Mouse (Mus musculus) urinary bladder, postnatal 10 days (tissue): ENCODE data around the gene Rnaseh2a.

ENCODE experiments used
- DNase-seq: peaks from one replicate; pipeline ENCODE4 v3.0.0; 2022; ENCODE audit warnings: low spot score

The Rnaseh2a gene

DNA sequence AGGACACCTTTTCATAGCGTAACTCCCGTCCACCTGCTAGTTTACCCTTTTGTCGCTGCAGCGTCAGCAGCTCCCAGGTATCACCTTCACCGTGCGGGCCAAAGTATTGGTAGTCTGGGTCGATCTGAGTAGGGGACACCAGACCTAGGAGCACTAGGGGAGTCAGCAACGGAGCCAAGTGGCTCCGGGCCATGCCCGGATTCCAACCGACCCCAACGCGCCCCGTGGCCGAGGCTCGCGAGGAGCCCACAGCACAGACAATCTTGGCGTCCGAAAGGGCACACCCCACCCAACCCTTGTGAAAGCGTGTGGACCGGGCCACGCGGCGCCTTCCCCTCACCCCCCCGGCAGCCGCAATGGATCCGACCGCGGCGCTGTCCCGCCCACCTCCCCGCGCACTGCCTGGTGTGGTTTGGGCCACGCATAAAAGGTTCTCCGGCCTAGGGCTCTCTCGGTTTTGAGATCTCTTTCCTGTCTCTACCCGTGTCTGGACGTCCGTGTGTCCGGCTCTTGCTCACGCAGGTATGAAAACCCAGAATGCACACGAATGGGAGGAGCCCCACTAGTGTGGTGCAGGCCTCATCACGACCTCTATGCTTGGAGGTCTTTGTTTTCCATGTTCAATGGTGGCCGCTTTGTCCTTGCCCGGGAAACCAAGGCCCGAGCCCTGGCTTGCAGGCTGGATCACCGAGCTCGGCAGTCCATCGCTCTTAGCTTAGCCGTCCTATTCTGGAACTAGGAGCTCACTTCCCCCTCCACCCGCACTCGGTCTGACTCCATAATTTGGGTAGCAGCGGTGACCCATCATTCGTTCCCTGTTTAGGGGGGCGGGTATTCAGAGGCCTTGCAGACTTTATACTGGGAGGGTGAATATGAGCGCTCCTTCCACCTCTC lies at the start of gene Rnaseh2a, which contains the start of the genes Gm49661 and Prdx2:
Gene Rnaseh2a, minus strand, starts transcription at position 527 of the 894 bp plus-strand sequence.
Gene Gm49661, minus strand, starts transcription at position 193 of the 894 bp plus-strand sequence.
Gene Prdx2, plus strand, starts transcription at position 347 of the 894 bp plus-strand sequence.
- no peak for DNase-seq

DNA sequence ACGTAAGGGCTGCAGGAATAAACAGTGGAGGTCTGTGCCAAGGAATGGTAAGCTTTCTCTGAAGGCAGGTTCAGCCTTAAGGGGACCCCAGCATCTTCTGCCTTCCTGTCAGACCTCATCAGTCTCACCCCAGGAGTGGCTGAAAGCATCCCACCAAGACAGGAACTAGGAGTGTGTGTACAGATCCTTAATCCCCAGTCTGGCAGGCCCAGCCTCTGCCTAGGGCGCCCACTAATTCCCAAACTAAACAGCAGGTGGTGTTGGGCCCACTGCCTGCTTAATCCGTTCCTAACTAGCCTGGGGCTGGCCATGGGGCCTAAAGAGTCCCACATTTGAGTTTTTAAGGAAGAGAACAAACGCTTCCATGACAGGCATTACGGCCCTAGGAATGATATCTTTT lies 47.6 kb upstream of the Rnaseh2a start:
- DNase-seq: no peak

DNA sequence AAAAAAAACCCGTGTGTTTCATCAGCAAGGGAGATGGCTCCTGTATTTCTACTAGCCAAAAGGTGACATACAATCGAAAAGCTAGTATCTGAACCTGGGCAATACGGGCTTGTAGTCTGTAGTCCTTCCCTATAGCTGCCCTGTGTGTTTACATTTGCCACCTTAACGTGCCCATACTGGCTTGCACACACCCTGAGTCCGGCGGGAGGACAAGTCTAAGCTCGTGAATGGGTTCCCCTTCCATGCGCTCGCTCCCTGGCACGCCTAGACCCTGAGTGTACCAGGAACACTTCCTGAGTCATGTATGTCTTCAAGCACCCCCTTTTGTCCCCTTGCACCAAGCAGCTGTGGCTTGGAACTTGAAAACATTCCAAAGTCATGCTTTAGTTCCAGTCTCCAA lies 47.2 kb upstream of the Rnaseh2a start:
- no peak for DNase-seq

DNA sequence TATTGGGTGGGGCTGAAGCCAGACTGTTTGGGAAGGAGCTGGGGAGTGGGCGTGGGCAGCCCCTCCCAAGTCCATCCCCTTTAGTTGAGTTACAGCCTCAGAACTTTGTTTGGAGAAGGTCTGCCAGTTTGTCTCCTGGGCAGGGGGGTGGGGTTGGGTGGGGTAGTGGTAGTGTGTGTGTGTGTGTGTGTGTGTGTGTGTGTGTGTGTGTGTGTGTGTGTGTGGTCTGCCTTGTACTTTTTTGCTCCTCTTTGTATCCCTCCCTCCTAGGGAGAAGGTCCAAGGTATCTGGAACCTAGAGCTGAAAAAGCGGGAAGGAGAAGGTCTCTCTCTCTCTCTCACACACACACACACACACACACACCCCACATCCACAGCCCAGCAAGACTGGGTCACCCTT lies 44.9 kb upstream of the Rnaseh2a start, which contains the start of gene Best2:
Gene Best2, minus strand, starts transcription at position 101 of the 400 bp plus-strand sequence.
- DNase-seq: no peak

DNA sequence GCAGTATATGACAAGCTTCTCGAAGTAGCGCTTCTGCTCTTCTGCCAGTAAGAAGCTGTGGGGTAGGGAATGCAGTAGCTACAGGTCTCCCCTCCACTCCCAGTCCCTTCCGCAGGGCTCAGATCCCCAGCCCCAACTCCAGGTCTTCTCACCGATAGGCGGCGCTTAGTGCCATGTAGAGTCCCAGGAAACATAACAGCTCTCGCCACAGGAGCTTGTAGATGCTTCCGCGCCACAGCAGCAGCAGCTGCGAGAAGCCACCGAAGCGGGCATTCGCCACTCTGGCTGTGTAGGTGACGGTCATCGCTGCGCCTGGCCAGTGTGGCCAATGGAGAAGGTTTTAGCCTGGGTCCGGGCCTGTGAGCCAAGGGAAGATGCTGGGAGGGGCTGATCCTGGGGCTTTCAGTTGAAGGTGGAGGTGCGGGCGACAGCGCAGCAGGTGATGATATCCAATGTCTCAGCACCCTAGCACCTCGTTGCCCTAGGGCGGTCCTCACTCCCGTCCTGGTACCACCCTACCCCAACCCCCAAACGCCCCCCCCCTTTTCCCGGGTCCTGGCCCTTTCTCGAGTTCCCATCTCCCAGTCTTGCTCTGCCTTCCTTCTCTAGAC lies 43.8 kb upstream of the Rnaseh2a start:
- no peak for DNase-seq

DNA sequence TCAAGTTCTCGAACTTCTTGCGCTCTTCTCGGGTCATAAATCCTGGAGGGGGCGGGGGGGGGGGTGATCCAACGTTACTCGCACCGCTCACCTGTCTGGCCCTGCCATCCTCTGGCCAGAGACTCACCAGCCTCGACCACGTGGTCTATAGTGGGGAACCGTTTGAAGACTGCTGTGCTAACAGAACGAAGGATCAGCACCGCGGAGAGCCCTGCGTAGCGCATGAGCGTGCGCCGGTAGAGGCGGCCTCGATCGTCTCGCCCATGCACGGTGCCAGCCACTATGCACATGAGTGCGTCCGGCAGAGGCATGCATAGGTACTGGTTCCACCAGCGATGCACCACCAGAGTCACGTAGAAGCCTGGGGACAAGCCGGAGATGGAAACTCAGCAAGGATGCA lies 41.7 kb upstream of the Rnaseh2a start:
- no peak for DNase-seq

DNA sequence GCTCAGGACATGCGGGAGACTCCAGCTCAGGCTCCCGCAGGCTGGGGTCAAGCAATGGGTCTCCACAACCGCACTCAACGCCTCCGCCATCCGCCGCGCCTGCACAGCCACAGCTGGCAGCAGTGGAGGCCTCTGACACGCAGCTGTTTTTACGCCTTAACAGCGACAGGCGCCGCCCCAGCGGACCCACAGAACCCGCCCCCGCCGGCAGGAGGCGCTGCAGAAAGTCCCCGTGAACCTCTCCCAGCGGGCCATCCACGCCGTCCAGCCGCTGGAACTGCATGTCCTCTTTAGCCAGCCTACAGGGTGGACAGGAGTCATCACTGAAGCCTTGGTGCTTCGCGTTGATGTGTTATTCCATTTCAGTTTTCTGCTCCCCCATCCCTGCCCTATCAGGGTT lies 38.1 kb upstream of the Rnaseh2a start:
- no peak for DNase-seq

DNA sequence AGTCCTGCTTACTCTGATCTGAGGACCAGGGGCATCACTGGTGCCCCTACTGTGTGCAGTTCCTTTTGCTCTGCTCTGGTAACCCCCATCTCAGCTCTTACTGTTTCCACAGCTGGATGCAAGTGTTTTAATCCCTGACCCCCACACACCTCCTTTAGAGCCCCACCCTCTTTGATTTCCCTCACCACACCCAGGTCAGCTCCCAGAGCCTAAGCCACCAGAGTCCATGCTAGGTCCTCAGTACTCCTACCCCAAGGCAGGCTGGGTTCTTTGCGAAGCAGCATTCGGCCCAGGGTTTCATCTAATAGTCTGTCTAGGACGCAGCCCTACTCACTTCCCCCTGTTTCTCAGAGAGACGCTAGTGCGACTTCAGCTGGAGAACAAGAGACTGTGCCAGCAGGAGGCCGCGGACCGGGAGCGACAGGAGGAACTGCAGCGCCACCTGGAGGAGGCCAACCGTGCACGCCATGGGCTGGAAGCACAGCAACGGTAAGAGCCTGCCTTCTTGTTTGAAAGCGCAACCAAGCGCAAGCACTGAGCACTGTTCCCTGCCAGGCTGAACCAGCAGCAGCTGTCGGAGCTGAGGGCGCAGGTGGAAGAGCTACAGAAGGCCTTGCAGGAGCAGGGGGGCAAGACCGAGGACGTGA lies 28.2 kb upstream of the Rnaseh2a start:
- DNase-seq: peak; percentile 74

DNA sequence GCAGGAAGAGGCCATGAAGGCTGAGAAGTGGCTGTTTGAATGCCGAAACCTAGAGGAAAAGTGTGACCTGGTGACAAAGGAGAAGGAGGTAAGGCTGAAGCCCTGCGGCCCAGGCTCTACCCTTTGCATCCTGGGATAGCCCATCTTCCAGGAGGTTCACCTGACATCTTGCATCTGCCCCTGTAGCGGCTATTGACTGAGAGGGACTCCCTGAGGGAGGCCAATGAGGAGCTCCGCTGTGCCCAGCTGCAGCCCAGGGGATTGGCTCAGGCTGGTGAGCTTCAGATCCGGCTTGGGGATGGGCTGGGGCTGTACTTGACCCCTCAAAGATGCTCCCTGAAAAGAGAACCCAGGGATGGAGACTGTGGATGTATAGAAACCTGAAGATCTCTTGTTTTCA lies 27.4 kb upstream of the Rnaseh2a start:
- DNase-seq: no peak

DNA sequence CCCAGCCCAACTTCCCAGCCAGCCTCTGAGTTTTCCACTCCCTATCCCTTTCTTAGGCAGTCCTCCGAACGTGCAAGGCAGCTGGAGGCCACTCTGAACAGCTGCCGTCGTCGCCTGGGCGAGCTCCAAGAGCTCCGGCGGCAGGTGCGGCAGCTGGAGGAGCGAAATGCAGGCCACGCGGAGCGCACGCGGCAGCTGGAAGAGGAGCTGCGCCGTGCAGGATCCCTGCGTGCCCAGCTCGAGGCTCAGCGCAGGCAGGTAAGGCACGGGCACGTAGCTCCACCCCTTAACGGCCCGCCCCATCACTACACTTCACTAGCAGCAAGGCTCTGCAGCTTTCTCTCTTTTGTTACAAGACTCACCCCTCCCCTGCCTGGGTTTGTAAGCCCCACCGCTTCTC lies 26.1 kb upstream of the Rnaseh2a start:
- no peak for DNase-seq

DNA sequence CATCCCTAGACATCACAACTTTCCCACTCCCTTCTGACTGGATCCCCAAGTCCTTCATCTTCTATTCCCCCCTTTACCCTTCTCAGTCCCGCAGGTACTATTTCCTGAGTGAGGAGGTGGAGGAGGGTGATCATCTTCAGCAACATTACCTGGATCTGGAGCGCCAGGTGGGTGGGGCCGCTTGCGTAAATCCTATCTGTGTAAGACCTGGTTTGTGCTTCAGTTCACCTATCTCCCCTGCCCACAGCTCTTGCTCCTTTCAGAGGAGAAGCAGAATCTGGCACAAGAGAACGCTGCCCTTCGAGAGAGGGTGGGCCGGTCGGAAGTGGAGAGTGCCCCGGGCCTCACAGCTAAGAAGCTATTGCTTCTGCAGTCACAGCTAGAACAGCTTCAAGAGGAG lies 24.8 kb upstream of the Rnaseh2a start:
- no peak for DNase-seq

DNA sequence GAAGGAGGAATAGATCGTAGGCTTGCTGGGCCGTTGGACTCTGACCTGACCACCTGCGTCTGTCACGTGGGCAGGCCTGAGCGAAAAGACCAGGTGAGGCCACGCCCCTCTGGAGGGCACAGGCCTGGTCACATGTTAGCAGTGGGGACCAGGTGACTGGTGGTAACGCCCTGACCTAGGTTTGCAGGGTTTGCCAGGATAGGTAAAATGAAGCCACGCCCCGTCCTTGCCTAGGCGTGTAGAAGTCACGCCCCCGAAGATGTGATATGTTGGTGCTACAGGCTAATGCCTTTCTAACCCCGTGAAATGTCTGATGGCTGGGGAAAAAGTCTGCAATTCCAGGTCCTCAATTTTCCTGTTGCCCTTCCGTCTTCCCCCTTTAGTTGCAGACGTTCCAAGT lies 21.3 kb upstream of the Rnaseh2a start:
- DNase-seq: no peak

DNA sequence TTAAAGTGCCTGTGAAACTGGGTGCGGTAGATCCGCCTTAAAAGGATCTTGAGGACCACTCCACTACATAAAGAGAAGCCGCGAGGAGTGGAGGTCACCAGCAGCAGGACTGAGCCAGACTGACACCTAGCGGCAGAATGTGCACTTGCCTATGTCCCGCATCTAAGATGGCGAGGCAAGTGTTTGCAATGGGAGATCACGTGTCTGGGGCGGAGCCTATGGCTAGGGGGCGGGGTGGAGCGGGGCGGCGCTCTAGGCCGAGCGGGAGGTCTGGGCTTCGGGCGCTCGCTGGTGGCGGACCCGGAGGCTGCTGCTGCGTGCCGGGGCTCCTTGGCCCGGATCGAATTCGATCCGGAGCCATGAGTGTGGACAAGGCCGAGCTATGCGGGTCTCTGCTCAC lies 20.8 kb upstream of the Rnaseh2a start, which contains the start of gene Hook2:
Gene Hook2, plus strand, starts transcription at position 255 of the 400 bp plus-strand sequence.
- peak; percentile 91 for DNase-seq

DNA sequence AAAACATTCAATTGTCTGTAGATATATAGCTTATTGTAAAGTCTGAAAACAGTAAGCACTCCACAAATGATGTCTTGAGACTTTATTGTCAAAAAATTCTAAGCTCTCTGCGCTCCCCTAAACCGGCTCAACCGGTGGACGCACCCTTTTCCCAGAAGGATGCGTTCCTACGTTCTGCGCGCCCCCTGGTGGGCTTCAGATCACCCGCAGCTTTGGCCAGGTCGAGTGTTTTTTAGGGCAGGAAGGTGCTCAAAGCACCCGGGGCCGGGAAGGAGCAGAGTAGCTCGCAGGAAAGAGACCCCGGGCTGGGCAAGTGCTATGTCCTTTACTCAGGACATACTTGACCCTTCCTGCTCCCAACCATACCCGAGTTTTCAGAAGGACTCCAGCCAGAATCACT lies 20.2 kb upstream of the Rnaseh2a start:
- peak; percentile 87 for DNase-seq

DNA sequence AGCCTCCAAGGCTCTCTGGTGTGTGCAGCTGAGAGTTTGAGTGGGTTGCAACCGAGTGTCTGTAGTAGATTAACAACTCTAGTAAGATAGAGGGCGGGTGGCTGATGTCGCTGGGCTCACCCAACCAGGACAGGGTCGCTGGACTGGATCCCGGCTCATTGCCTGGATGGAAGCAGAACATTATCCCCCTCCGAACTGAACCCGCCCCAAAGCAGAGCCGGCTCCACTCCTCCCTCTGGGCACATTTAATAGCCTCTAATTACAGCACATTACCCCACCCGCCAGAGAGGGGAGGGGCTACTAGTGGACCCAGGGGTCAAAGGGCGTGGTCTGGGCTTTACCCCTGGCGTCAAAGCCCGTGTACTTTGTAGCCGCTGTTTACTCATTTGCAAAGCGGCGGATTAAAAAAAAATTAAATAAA lies 19.8 kb upstream of the Rnaseh2a start:
- DNase-seq: no peak

DNA sequence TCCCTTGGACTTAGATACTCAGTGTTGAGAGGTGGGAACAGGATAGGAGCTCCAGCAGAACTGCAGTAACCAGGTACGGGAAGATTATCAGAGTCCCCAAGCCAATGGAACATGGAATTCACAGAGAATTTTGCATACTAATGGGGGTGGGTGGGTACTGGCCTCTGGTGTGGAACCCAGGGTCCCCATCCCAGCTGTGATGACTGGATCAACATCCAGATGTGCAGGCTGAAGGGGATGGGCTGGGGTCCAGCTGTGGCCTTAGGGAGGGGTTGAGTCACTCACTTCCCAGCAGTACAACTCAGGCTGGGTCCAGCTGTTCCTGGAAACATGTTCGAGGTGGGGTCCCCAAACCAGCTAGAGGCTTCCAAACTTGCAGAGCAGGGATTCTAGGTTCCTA lies 18.3 kb upstream of the Rnaseh2a start:
- no peak for DNase-seq

DNA sequence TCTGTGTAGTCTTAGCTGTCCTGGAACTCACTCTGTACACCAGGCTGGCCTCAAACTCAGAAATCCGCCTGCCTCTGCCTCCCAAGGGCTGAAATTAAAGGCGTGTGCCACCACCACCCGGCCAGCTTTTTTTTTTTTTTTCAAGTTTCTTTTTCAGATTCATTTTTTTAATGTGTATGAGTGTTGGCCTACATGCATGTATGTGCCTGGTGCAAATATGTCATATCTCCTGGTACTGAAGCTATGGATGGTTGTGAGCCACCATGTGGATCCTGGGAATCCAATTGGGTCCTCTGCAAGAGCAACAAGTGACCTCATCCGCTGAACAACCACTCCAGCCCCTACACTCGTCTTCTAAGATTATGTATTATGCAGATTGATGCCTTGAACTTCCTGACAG lies 17.8 kb upstream of the Rnaseh2a start:
- no peak for DNase-seq

DNA sequence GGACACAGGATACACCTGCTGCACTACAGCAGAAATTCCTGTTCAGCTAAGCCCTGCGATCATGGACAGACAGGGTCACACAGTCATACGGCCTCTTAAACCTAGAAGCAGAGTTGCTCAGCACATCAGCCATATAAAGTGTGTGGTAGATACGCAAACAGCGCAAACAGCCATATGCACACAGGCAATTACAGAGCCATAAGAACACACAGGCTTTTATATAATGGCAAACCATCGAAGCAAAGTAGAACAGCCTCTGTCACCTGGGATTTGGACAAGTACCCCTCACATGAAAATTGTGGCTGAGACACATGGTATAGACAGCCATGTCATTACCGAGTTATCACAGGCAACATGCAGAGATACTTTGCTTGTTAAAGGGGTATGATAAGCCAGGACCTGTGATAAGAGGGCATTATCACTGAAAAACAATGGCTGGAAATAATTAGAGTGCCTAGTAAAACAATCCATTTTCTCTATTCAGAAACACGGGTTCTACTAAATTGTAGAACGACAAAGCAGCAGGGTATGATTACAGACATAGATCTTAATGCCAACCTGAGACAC lies 16.9 kb upstream of the Rnaseh2a start:
- DNase-seq: no peak

DNA sequence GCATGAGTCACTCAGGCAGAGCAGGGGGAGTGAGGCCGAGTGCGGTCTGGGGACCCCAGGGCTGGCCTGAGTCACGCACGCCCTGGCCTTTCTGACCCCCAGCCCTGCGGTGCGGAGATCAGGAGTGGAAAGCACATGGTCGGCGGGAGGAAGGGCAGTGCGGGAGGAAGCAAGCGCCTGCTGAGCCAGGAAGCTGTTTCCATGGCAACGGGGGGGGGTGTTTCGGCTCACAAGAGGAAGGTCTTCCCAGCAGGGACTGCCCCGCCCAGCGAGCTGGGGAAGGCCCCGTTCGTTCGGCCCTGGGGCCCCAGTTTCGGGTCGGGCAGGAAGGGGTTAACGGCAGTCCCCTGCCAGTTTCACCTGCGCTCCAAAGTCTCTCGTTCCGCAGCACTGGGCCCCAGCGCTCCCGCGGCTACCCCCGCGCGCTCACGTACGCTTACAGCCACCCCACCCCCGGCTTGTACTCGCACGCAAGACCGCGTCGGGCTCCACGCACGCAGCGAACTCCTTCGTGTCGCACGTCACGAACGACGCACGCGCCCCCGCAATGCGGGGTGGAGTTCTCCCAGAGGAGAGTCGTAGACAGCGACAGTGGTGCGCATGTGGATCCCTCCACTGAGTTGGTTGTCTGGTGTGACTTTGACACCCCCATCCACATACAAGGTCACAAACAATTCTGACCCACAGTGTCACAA lies 16.3 kb upstream of the Rnaseh2a start:
- peak; percentile 61 for DNase-seq

DNA sequence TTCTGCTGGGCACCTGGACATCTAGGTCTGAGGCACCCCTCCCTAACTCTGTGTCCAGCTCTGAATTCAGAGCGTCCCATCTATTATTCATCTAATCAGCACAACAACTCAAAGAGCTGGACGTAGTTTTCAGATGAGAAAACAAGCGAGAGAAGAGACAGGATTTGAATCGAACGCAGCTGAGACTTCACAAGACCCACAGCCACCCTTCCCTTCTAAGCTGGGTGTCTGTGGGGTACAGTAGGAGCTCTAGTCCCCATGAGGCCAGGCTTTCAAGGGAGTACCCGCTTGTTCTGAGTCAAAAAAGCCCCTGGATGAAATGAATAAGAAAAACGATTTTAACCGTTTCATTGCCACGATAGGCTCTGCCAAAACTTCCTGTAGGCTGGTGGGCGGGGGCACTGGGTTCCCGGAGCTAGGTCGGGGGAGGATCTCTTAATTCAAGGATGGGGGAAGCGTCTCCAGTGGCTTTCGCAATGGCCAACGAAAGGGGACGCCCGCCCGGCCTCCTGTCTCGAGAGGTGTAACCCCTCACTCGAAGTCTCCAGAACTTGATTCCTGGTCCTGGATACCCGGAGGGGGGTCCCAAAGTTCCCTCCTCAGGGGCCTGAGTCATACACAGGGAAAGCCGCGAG lies 15.6 kb upstream of the Rnaseh2a start:
- no peak for DNase-seq
